Mouse (Mus musculus) ES-E14 (cell line): ENCODE data around the gene Slit2. TPM values are rescaled to one million over a fixed set of nuclear protein-coding genes. Genes with fewer than 3 reads are reported as not detected.

Experiments used
- DNase-seq: peaks from one replicate; pipeline ENCODE4 v3.0.0-alpha.2; 2013; ENCODE audit warnings: low read depth, low spot score
- H3K27ac ChIP-seq: 2 replicates; pipeline ENCODE4 v1.5.1; 2012; ENCODE audit warnings: low read depth, mild to moderate bottlenecking, low read length, moderate library complexity, mixed read lengths; ENCODE audit not compliant: poor library complexity, insufficient read depth, severe bottlenecking
- H3K36me3 ChIP-seq: 2 replicates; pipeline ENCODE4 v1.6.1; 2012; ENCODE audit warnings: mild to moderate bottlenecking, low read length, moderate library complexity, mixed read lengths; ENCODE audit not compliant: control insufficient read depth, poor library complexity, insufficient read depth, severe bottlenecking
- H3K4me1 ChIP-seq, 2 experiments: fragments of 150-350 bp in 1 of 2; sonication (generic) in 1 of 2; 2 replicates each; pipeline ENCODE4 v1.6.1; 2012; ENCODE audit warnings: low read length in 2 of 2, mild to moderate bottlenecking in 1 of 2, mixed read lengths in 1 of 2; ENCODE audit not compliant: control insufficient read depth in 2 of 2, insufficient read depth in 2 of 2, poor library complexity in 1 of 2
- H3K4me3 ChIP-seq, 2 experiments: fragments of 150-350 bp in 1 of 2; sonication (generic) in 1 of 2; 2 replicates each; pipeline ENCODE4 v1.5.1; 2012; ENCODE audit warnings: low read length in 2 of 2, low read depth in 1 of 2, mild to moderate bottlenecking in 1 of 2, mixed read lengths in 1 of 2; ENCODE audit not compliant: insufficient read depth in 1 of 2, poor library complexity in 1 of 2, severe bottlenecking in 1 of 2
- H3K9ac ChIP-seq: 2 replicates; pipeline ENCODE4 v1.6.1; 2012; ENCODE audit warnings: low read depth, mild to moderate bottlenecking, low read length, mixed read lengths; ENCODE audit not compliant: poor library complexity, insufficient read depth, severe bottlenecking
- H3K9me3 ChIP-seq: fragments of 150-350 bp; sonication (generic); 2 replicates; pipeline ENCODE4 v1.6.1; 2012; ENCODE audit warnings: low read depth, mild to moderate bottlenecking, low read length; ENCODE audit not compliant: control insufficient read depth, insufficient read depth
- CHD2 ChIP-seq: IDR thresholded peaks from 2 replicates; pipeline ENCODE4 v1.6.1; 2014; ENCODE audit warnings: mild to moderate bottlenecking, low read depth, low read length, inconsistent platforms
- HCFC1 ChIP-seq: IDR thresholded peaks from 2 replicates; pipeline ENCODE4 v1.6.1; 2012; ENCODE audit warnings: low read length, inconsistent platforms, borderline replicate concordance; ENCODE audit not compliant: insufficient read depth
- MAFK ChIP-seq: IDR thresholded peaks from 2 replicates; pipeline ENCODE4 v1.6.1; 2014; ENCODE audit warnings: mild to moderate bottlenecking, low read depth, low read length, inconsistent platforms; ENCODE audit not compliant: insufficient read depth
- ZC3H11A ChIP-seq: IDR thresholded peaks from 2 replicates; pipeline ENCODE4 v1.6.1; 2012; ENCODE audit warnings: low read depth, mild to moderate bottlenecking, inconsistent platforms, low read length, borderline replicate concordance
- ZNF384 ChIP-seq: IDR thresholded peaks from 2 replicates; pipeline ENCODE4 v1.6.1; 2012; ENCODE audit warnings: low read depth, low read length, inconsistent platforms
- in situ Hi-C, 2 experiments: fragments of 600-800 bp; cut with MboI; formaldehyde crosslinking; loops; one replicate each; pipeline ENCODE4 v1.15.1; 2025; ENCODE audit warnings: low sequenced_read_pairs in 2 of 2, inconsistent platforms in 1 of 2; ENCODE audit not compliant: unreplicated experiment in 2 of 2
- total RNA-seq: library from RNA; depleted of rRNA; stranded (reverse); fragments of 300-350 nt; gene quantifications from 2 replicates; pipeline ENCODE4 v1.2.3, GENCODE M21; 2012

Slit2 gene
- total RNA-seq, 1 experiment, result 4.6 TPM

GRCm38 (mm10) chr5:47984584-47985197 is 1.8 kb downstream of the Slit2 start:
- Histone ChIP-seq H3K36me3 (no peaks in the 10 kb centered on the region), H3K4me1 (0 out of 4 replicates have a peak, but pooled peaks cover 0 to 3% of the 10 kb centered on the region in 2 experiments), H3K9me3 (no peaks in the 10 kb centered on the region), H3K4me3 (peak overlapping the region; percentile 74 to 85; a peak in 2 of 4 replicates), H3K9ac (no peak overlapping the region), H3K27ac (no peak overlapping the region)
- in situ Hi-C loops, result no loop called here
- TF ChIP-seq ZNF384 (no peak), CHD2 (no peak), HCFC1 (no peak), ZC3H11A (no peak), MAFK (no peak)
- DNase-seq, result no peak

GRCm38 (mm10) chr5:47985198-47985631 is 2.3 kb downstream of the Slit2 start:
- H3K4me3 ChIP-seq, result peak overlapping the region; percentile 52 to 61; a peak in 1 of 4 replicates
- in situ Hi-C loops, result no loop called here
- no peaks in the 10 kb centered on the region for H3K9me3 ChIP-seq
- H3K9ac ChIP-seq, result no peak overlapping the region
- DNase-seq, result peak; percentile 70
- H3K4me1 ChIP-seq, result 0 out of 4 replicates have a peak, but pooled peaks cover 0 to 3% of the 10 kb centered on the region in 2 experiments
- H3K27ac ChIP-seq, result no peak overlapping the region
- TF ChIP-seq ZNF384 (no peak), CHD2 (no peak), HCFC1 (no peak), MAFK (no peak)
- H3K36me3 ChIP-seq, result no peaks in the 10 kb centered on the region

- no peaks in the 10 kb centered on the region for H3K36me3 ChIP-seq
- H3K27ac ChIP-seq, result no peak overlapping the region
- H3K4me1 ChIP-seq, result 0 out of 4 replicates have a peak, but pooled peaks cover 0 to 3% of the 10 kb centered on the region in 2 experiments
- TF ChIP-seq MAFK (no peak), CHD2 (no peak), HCFC1 (no peak), ZC3H11A (no peak), ZNF384 (no peak)
- no peaks in the 10 kb centered on the region for H3K9me3 ChIP-seq
- H3K9ac ChIP-seq, result peak overlapping the region; percentile 30
- no peak for DNase-seq
- H3K4me3 ChIP-seq, result peak overlapping the region; percentile 52 to 61
- in situ Hi-C loops, result no loop called here
These were observed 3.1 kb downstream of the Slit2 start for GRCm38 (mm10) chr5:47985901-47986670.

DNA sequence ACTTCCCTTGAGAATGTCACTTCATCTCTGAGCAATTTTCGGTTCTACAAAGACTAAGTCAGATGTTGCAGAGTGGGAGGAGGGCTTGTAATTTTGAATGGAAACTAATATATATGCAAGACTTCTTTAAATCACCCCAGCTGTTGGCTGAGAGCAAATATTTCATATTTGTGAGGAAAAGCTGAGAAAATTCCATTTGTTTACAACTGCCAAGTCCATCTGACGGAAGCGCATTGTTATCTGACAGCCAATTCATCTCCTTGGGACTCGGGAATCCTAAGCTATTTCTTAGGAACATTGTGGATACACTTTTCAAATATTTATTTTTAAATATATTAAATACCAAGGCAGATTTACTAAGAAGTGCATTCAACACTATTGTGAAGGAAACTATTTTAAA is 8.0 kb downstream of the Slit2 start:
- no peak overlapping the region for H3K27ac ChIP-seq
- no peak overlapping the region for H3K4me3 ChIP-seq
- no peaks in the 10 kb centered on the region for H3K36me3 ChIP-seq
- 0 out of 4 replicates have a peak, but pooled peaks cover 0 to 3% of the 10 kb centered on the region in 2 experiments for H3K4me1 ChIP-seq
- in situ Hi-C loops, result no loop called here
- TF ChIP-seq MAFK (no peak), ZC3H11A (no peak), HCFC1 (no peak), ZNF384 (no peak), CHD2 (no peak)
- no peaks in the 10 kb centered on the region for H3K9me3 ChIP-seq
- no peak overlapping the region for H3K9ac ChIP-seq
- DNase-seq, result no peak
